Mouse (Mus musculus) forebrain, embryonic 14.5 days (tissue): ENCODE results near the gene Il27. TPM values are rescaled to one million over a fixed set of nuclear protein-coding genes. Genes with fewer than 3 reads are reported as not detected.

ENCODE experiments used
- ATAC-seq: fragments of 200-750 bp; cut with Nextera tagmentation; 2 replicates; pipeline ENCODE4 v1.8.0; 2017; ENCODE audit warnings: mild to moderate bottlenecking, moderate library complexity
- DNase-seq: peaks from one replicate; pipeline ENCODE4 v3.0.0-alpha.2; 2015; ENCODE audit warnings: low spot score
- H3K27ac ChIP-seq: fragments of 300-500 bp; sonication (generic); 2 replicates; pipeline ENCODE4 v1.5.1; 2014; ENCODE audit warnings: low read depth, mild to moderate bottlenecking, control low read depth, low read length, moderate library complexity
- H3K27me3 ChIP-seq: fragments of 300-500 bp; sonication (generic); replicated peaks from 2 replicates; pipeline ENCODE4 v1.6.1; 2014; ENCODE audit warnings: low read length, control low read depth, mixed read lengths; ENCODE audit not compliant: control insufficient read depth, insufficient read depth
- H3K36me3 ChIP-seq: fragments of 300-500 bp; sonication (generic); 2 replicates; pipeline ENCODE4 v1.6.1; 2014; ENCODE audit warnings: low read length, control low read depth; ENCODE audit not compliant: control insufficient read depth, insufficient read depth
- H3K4me1 ChIP-seq: fragments of 300-500 bp; sonication (generic); 2 replicates; pipeline ENCODE4 v1.6.1; 2014; ENCODE audit warnings: antibody characterized with exemption, low read length, control low read depth; ENCODE audit not compliant: control insufficient read depth, insufficient read depth
- H3K4me2 ChIP-seq: fragments of 300-500 bp; sonication (generic); 2 replicates; pipeline ENCODE4 v1.6.1; 2014; ENCODE audit warnings: mild to moderate bottlenecking, control low read depth, low read length
- H3K4me3 ChIP-seq: fragments of 300-500 bp; sonication (generic); 2 replicates; pipeline ENCODE4 v1.5.1; 2014; ENCODE audit warnings: low read depth, low read length, control low read depth
- H3K9ac ChIP-seq: fragments of 300-500 bp; sonication (generic); 2 replicates; pipeline ENCODE4 v1.6.1; 2014; ENCODE audit warnings: mild to moderate bottlenecking, low read length, control low read depth, moderate library complexity
- H3K9me3 ChIP-seq: fragments of 300-500 bp; sonication (generic); replicated peaks from 2 replicates; pipeline ENCODE4 v1.6.1; 2016; ENCODE audit warnings: low read length, control low read depth, mixed read lengths; ENCODE audit not compliant: control insufficient read depth
- WGBS: fragments of 180-500 bp; shearing (Covaris S2); extraction: QIAGEN DNeasy Blood & Tissue Kit; methylation state at CpG from one replicate; pipeline ENCODE4 v1.1.7; 2014; 5-methylcytosine and 5-hydroxymethylcytosine counted together
- polyA plus RNA-seq: library from polyadenylated mRNA; unstranded; fragments of >200 nt; fragmentation: Nextera tagmentation; extraction: Ambion mirVana; gene quantifications from 2 replicates; pipeline ENCODE4 v1.2.1, GENCODE M21; 2014

Il27 gene
- polyA plus RNA-seq, 1 experiment from 2014 or later: not detected

DNA sequence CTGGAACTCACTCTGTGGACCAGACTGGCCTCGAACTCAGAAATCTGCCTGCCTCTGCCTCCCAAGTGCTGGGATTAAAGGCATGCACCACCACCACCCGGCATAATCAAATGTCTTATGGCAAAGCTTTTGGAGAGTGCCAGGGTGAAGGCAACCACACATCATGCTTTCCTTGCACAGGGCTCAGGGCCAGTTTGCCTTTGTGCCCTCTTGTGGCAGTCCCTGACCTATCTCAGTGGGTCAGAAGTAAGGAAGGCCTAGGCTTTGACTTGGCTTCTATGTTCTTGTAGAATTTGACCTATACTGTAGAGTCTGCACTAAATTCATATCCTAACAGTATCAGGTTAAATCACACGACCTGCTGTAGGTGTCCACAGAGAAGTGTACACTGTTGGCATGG is 22.0 kb upstream of the Il27 start:
- no peaks in the 10 kb centered on the region for H3K27me3 ChIP-seq
- no peak overlapping the region for H3K27ac ChIP-seq
- 76% methylated on average over 3 of the region's 3 CpGs for WGBS
- no peak overlapping the region for H3K9ac ChIP-seq
- no peaks in the 10 kb centered on the region for H3K9me3 ChIP-seq
- H3K4me3 ChIP-seq: no peak overlapping the region
- no peak overlapping the region for H3K4me2 ChIP-seq
- DNase-seq (no peak), ATAC-seq (no peak)
- no peaks in the 10 kb centered on the region for H3K36me3 ChIP-seq
- no peaks in the 10 kb centered on the region for H3K4me1 ChIP-seq

- ATAC-seq (no peak), DNase-seq (no peak)
- WGBS: 72% methylated on average over 3 of the region's 3 CpGs
- Histone ChIP-seq H3K27ac (no peak overlapping the region), H3K9ac (no peak overlapping the region), H3K4me2 (no peak overlapping the region), H3K4me1 (no peaks in the 10 kb centered on the region), H3K9me3 (no peaks in the 10 kb centered on the region), H3K36me3 (no peaks in the 10 kb centered on the region), H3K4me3 (no peak overlapping the region), H3K27me3 (no peaks in the 10 kb centered on the region)
These were observed 18.0 kb upstream of the Il27 start for GRCm38 (mm10) chr7:126612736-126613135.

DNA sequence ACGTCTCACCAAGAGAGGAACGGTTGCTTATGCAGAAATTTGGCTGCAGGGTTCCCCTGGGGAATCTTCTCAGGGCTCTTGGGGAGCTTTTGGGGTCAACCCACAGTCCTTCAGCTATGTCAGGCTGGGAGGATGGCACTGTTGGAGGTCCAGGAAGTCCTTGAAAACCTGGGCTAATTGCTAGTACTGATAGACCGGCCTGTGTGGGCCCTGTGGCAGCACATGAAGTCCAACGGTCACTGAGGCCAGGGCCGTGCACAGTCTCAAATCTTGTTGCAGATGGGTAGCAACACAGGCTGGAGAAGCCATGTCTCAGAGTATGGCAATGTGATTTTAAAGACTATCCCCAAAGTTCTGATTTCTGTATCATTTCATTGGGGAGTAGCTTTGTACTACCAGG is 13.1 kb upstream of the Il27 start:
- H3K36me3 ChIP-seq: no peaks in the 10 kb centered on the region
- no peak overlapping the region for H3K9ac ChIP-seq
- no peak overlapping the region for H3K4me2 ChIP-seq
- DNase-seq: no peak
- 86% methylated on average over 5 of the region's 5 CpGs for WGBS
- no peaks in the 10 kb centered on the region for H3K4me1 ChIP-seq
- no peak overlapping the region for H3K27ac ChIP-seq
- no peaks in the 10 kb centered on the region for H3K27me3 ChIP-seq
- no peaks in the 10 kb centered on the region for H3K9me3 ChIP-seq
- H3K4me3 ChIP-seq: no peak overlapping the region
- no peak for ATAC-seq

DNA sequence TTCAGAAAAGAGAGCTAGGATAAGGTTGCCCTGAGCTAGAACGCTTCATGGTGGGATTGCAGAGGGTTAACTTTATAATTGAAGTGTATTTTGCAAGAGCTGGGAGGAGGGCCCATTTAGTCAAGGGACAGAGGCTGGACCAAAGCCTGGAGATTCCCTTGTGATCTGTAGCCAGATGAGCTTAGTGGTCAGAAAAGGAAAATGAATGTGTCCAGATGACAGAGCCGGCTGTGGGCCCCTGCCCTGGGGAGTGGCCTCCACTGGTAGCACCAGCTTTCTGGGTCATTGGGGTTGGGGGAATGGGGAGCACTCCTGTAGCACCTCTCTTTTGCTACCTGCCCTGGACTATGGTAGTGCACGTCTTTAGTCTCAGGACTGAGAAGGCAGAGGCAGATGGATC is 12.3 kb upstream of the Il27 start:
- no peak for ATAC-seq
- no peak for DNase-seq
- Histone ChIP-seq H3K4me1 (no peaks in the 10 kb centered on the region), H3K4me3 (no peak overlapping the region), H3K9ac (no peak overlapping the region), H3K27me3 (no peaks in the 10 kb centered on the region), H3K9me3 (no peaks in the 10 kb centered on the region), H3K4me2 (no peak overlapping the region), H3K27ac (no peak overlapping the region), H3K36me3 (no peaks in the 10 kb centered on the region)
- 84% methylated on average over 3 of the region's 3 CpGs for WGBS

DNA sequence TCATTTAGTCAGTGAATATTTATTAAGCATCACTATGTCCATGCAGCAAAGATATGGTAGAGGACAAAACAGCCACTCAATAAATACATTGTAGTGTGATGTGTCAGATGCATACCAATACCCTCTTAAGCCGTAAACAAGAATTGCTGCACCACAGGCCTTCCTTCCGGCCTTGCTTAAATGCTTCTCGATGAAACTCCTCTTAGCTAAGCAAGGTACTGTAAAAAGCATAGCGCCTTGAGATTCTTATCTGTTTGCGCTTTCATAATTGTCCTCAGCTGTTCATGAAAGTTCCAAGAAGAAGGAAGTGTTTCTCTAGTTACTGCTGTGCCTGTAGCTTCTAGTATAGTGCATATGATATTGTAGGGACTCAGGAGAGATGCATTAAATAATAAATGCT is 11.9 kb upstream of the Il27 start:
- 90% methylated on average over 5 of the region's 5 CpGs for WGBS
- Histone ChIP-seq H3K9me3 (no peaks in the 10 kb centered on the region), H3K4me3 (no peak overlapping the region), H3K36me3 (no peaks in the 10 kb centered on the region), H3K4me1 (no peaks in the 10 kb centered on the region), H3K27ac (no peak overlapping the region), H3K9ac (no peak overlapping the region), H3K4me2 (no peak overlapping the region), H3K27me3 (no peaks in the 10 kb centered on the region)
- DNase-seq (no peak), ATAC-seq (no peak)

DNA sequence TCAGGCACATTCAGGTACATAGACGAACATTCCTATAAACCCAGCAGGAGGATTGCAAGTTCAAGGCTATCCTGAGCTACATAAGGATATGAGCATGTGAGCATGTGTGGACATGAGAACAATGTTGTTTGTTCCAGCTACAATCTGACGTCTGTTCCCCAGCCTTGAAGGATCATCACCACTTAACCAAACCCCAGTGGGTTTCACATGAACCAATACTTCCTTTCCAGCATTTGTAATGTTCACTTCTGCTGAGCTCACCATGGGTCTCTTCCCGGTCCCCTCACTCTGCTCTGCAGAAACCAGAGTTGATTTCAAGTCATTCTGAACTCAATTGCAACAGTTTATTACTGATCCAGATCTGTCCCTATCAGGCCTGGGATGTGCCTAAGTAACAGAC is 7.9 kb upstream of the Il27 start:
- WGBS: 92% methylated on average over 3 of the region's 3 CpGs
- Histone ChIP-seq H3K4me3 (no peak overlapping the region), H3K27ac (no peak overlapping the region), H3K9ac (no peak overlapping the region), H3K36me3 (no peaks in the 10 kb centered on the region), H3K9me3 (no peaks in the 10 kb centered on the region), H3K4me1 (no peaks in the 10 kb centered on the region), H3K4me2 (no peak overlapping the region), H3K27me3 (no peaks in the 10 kb centered on the region)
- DNase-seq: no peak
- ATAC-seq: no peak

DNA sequence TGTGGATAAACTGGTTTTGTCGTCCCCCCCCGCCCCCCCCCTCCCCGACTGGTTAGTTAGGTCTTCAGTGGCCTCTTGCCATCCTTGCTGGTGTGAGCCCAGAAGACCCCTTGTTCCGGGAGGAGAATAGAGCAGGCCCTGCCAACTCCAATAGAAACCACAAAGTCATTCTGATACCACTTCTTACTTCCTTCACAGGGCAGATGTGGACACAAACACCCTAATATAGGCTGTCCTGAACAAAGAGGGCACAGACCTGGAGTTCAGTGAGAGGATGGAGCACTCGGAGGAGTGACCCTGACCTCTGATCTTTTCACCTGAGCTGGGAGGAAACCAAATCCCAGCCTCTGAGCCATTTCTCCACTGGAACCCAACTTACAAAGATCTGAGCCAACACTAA is 7.2 kb upstream of the Il27 start:
- DNase-seq: no peak
- H3K9me3 ChIP-seq: no peaks in the 10 kb centered on the region
- 50% methylated on average over 5 of the region's 5 CpGs for WGBS
- no peaks in the 10 kb centered on the region for H3K36me3 ChIP-seq
- no peak overlapping the region for H3K4me3 ChIP-seq
- no peak overlapping the region for H3K27ac ChIP-seq
- no peak for ATAC-seq
- no peaks in the 10 kb centered on the region for H3K4me1 ChIP-seq
- no peaks in the 10 kb centered on the region for H3K27me3 ChIP-seq
- H3K4me2 ChIP-seq: no peak overlapping the region
- H3K9ac ChIP-seq: no peak overlapping the region

- Histone ChIP-seq H3K36me3 (no peaks in the 10 kb centered on the region), H3K27me3 (no peaks in the 10 kb centered on the region), H3K4me1 (no peaks in the 10 kb centered on the region), H3K9me3 (no peaks in the 10 kb centered on the region), H3K4me3 (no peak overlapping the region), H3K27ac (no peak overlapping the region), H3K9ac (no peak overlapping the region), H3K4me2 (no peak overlapping the region)
- DNase-seq (no peak), ATAC-seq (no peak)
- WGBS: 82% methylated on average over 6 of the region's 6 CpGs
These were observed 4.2 kb upstream of the Il27 start for GRCm38 (mm10) chr7:126598919-126599318.

DNA sequence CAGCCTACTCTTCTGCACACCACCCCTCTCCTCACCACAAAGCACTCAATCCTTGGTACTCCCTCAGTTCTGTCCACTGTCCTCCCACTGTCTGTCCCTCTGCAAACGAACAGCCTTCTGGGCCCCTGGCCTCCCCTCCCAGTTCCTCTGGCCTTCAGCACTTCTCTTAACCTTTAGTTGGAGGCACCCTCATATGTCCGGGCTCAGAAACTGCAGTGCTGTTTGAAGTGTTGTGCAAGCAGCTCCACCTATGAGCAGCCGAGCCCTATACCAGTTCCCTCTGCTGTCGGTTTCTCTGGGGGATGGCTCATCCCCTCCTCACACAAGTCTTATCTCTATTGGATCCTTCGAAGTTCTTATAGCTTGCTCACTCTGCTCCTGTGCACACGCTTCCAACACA is 1.7 kb upstream of the Il27 start:
- no peak overlapping the region for H3K4me3 ChIP-seq
- ATAC-seq: no peak
- no peaks in the 10 kb centered on the region for H3K4me1 ChIP-seq
- H3K27me3 ChIP-seq: no peaks in the 10 kb centered on the region
- no peak overlapping the region for H3K4me2 ChIP-seq
- no peak for DNase-seq
- H3K9ac ChIP-seq: no peak overlapping the region
- WGBS: 65% methylated on average over 6 of the region's 6 CpGs
- H3K36me3 ChIP-seq: no peaks in the 10 kb centered on the region
- no peaks in the 10 kb centered on the region for H3K9me3 ChIP-seq
- H3K27ac ChIP-seq: no peak overlapping the region

GRCm38 (mm10) chr7:126595890-126596289 is 1.1 kb upstream of the Il27 start:
- no peak for ATAC-seq

More at GRCm38 (mm10) chr7:126595890-126596289, 1.1 kb upstream of the Il27 start:
- H3K27me3 ChIP-seq: no peaks in the 10 kb centered on the region
- 90% methylated on average over 5 of the region's 5 CpGs for WGBS
- no peaks in the 10 kb centered on the region for H3K4me1 ChIP-seq
- H3K4me3 ChIP-seq: no peak overlapping the region
- H3K27ac ChIP-seq: no peak overlapping the region
- no peak for DNase-seq
- no peaks in the 10 kb centered on the region for H3K9me3 ChIP-seq
- no peaks in the 10 kb centered on the region for H3K36me3 ChIP-seq
- H3K4me2 ChIP-seq: no peak overlapping the region
- H3K9ac ChIP-seq: no peak overlapping the region
